In genomic region chr8:88006811-88007210, GRCm38 (mm10) we compare ENCODE assay signal across 13 mouse cellular contexts. TPM values are rescaled to one million over a fixed set of nuclear protein-coding genes. Genes with fewer than 3 reads are reported as not detected.
DNase-seq lines count a peak whose midpoint lies in the region.
"Had no signal": no experiment of that assay in that cellular context is flagged by ENCODE, and none has a peak within 500 bp of the region (broad histone marks: within the 10 kb centered on the region; RNA-seq: fewer than 3 reads in every experiment).

No protein-coding gene starts in this region.

- intact Hi-C loops in heart, postnatal 10 days (cut with DNase I) = no loop called here

- peak; percentile 15 for DNase-seq in adrenal gland, postnatal 25 days
- no peak for DNase-seq in adrenal gland, postnatal 10 days
- peak; percentile 45 for DNase-seq in kidney, postnatal 10 days
- DNase-seq in kidney, adult 18-20 months = no peak
- peak; percentile 7 for DNase-seq in lung, postnatal 14 days
- DNase-seq in lung, postnatal 36 days = no peak
- no peak for DNase-seq in heart, postnatal 10 days
- DNase-seq: adrenal gland, adult 8-10 months; cerebellum, adult 2 months; cerebellum, postnatal 10 days; forebrain, postnatal 0 days; gastrocnemius, postnatal 14 days; heart, adult 2 months had no signal

RNA-seq across cellular contexts. Expression of gene Zfp423, which starts 47.4 kb away (rescaled TPM):
- 14.5 and 17.5 TPM in 2 replicates for total RNA-seq in adrenal gland, postnatal 25 days (2021)
- total RNA-seq in adrenal gland, postnatal 10 days (2021) = 10 to 100 TPM; 19.6 to 35.2 TPM
- 10 to 100 TPM in 1 of 2 experiments, 1 to 10 TPM in 1; 9.1 to 14.5 TPM for total RNA-seq in heart, postnatal 10 days (2021)

Comparison
In these comparisons a context has a peak if more than half of its experiments do, and no peak if none do; other contexts are left out.
1. DNase-seq: peak in adrenal gland, postnatal 25 days (single experiment), kidney, postnatal 10 days (single experiment) and lung, postnatal 14 days (single experiment); none in adrenal gland, postnatal 10 days (single experiment), kidney, adult 18-20 months (single experiment), lung, postnatal 36 days (single experiment) and heart, postnatal 10 days (0 of 2).